Mouse (Mus musculus) stomach, embryonic 16.5 days (tissue): Measurements from ENCODE around the gene Cfap299. TPM values are rescaled to one million over a fixed set of nuclear protein-coding genes. Genes with fewer than 3 reads are reported as not detected.

ENCODE experiments used
- ATAC-seq: fragments of 200-750 bp; cut with Nextera tagmentation; 2 replicates; pipeline ENCODE4 v1.8.0; 2017; ENCODE audit warnings: moderate number of reproducible peaks, moderate TSS enrichment; ENCODE audit not compliant: insufficient read depth, low FRiP score
- H3K27ac ChIP-seq: fragments of 300-500 bp; sonication (generic); 2 replicates; pipeline ENCODE4 v1.5.1; 2014; ENCODE audit warnings: low read length
- H3K27me3 ChIP-seq: fragments of 300-500 bp; sonication (generic); 2 replicates; pipeline ENCODE4 v1.6.1; 2014; ENCODE audit warnings: low read length, control low read depth, mixed read lengths; ENCODE audit not compliant: control insufficient read depth, insufficient read depth
- H3K36me3 ChIP-seq: fragments of 300-500 bp; sonication (generic); 2 replicates; pipeline ENCODE4 v1.6.1; 2014; ENCODE audit warnings: low read length; ENCODE audit not compliant: control insufficient read depth, insufficient read depth
- H3K4me1 ChIP-seq: fragments of 300-500 bp; sonication (generic); 2 replicates; pipeline ENCODE4 v1.6.1; 2014; ENCODE audit warnings: low read length, control low read depth, mixed read lengths; ENCODE audit not compliant: control insufficient read depth, insufficient read depth
- H3K4me2 ChIP-seq: fragments of 300-500 bp; sonication (generic); 2 replicates; pipeline ENCODE4 v1.6.1; 2014; ENCODE audit warnings: low read depth, low read length, mixed read lengths
- H3K4me3 ChIP-seq: fragments of 300-500 bp; sonication (generic); replicated peaks from 2 replicates; pipeline ENCODE4 v1.5.1; 2014; ENCODE audit warnings: mild to moderate bottlenecking, low read length
- H3K9ac ChIP-seq: fragments of 300-500 bp; sonication (generic); 2 replicates; pipeline ENCODE4 v1.6.1; 2014; ENCODE audit warnings: low read length
- H3K9me3 ChIP-seq: fragments of 300-500 bp; sonication (generic); replicated peaks from 2 replicates; pipeline ENCODE4 v1.6.1; 2016; ENCODE audit warnings: low read length, control low read depth; ENCODE audit not compliant: control insufficient read depth
- WGBS: fragments of 180-500 bp; shearing (Covaris S2); extraction: QIAGEN DNeasy Blood & Tissue Kit; methylation state at CpG from one replicate; pipeline ENCODE4 v1.1.7; 2014; 5-methylcytosine and 5-hydroxymethylcytosine counted together
- polyA plus RNA-seq: library from polyadenylated mRNA; unstranded; fragments of >200 nt; fragmentation: Nextera tagmentation; extraction: Ambion mirVana; gene quantifications from 2 replicates; pipeline ENCODE4 v1.2.1, GENCODE M21; 2015

Gene Cfap299
- polyA plus RNA-seq, 1 experiment from 2014 or later = 0.32 TPM

DNA sequence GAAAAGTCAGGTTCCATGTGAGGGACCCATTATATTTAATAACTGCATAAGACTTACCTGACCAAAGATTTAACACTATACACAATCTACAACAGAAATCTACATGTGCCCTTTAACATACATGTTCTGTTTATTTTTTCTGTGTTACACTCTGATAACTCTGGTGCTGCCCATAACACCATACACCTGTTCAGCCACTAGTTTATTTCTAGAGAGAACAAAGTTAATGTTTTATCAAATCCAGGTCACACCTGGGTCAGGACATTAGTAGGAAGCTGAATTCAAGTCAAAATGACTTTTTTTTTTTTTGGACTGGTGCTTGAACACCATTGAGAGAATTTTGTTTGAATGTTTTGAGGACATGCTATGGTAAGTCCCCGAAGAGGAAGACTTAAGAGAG lies 194.7 kb downstream of the Cfap299 start:
- no peaks in the 10 kb centered on the region for H3K36me3 ChIP-seq
- no peaks in the 10 kb centered on the region for H3K27me3 ChIP-seq
- peak; percentile 68; the same call in 1 of the 2 replicates for ATAC-seq
- no peaks in the 10 kb centered on the region for H3K4me1 ChIP-seq
- H3K27ac ChIP-seq = no peak overlapping the region
- no peak overlapping the region for H3K9ac ChIP-seq
- no peak overlapping the region for H3K4me3 ChIP-seq
- no peak overlapping the region for H3K4me2 ChIP-seq
- 0 out of 2 replicates have a peak, but pooled peaks cover 5% of the 10 kb centered on the region for H3K9me3 ChIP-seq
- 76% methylated on average over 1 of the region's 1 CpGs for WGBS

DNA sequence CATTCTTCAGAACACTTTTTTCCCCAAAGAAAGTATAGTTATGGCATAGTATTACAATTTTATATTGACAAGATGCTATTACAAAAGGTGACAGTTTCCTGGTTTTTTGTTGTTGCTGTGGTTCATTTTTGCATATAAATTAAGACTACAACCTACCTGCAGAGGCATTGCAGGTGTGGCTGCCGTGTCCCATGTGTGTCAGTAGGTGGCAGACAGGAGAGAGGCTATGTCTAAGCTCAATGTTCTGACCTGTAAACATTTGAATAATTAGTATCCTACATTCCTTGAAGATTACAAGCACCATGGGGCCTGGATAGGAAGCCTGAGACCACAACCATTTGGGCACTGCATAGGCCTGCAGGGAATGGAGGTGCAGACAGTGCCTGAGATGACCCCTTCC lies 212.2 kb downstream of the Cfap299 start:
- H3K27me3 ChIP-seq = no peaks in the 10 kb centered on the region
- H3K4me1 ChIP-seq = no peaks in the 10 kb centered on the region
- ATAC-seq = no peak
- no peak overlapping the region for H3K4me2 ChIP-seq
- H3K36me3 ChIP-seq = no peaks in the 10 kb centered on the region
- WGBS = 77% methylated on average over 1 of the region's 1 CpGs
- no peak overlapping the region for H3K27ac ChIP-seq
- no peak overlapping the region for H3K9ac ChIP-seq
- no peaks in the 10 kb centered on the region for H3K9me3 ChIP-seq
- H3K4me3 ChIP-seq = no peak overlapping the region

DNA sequence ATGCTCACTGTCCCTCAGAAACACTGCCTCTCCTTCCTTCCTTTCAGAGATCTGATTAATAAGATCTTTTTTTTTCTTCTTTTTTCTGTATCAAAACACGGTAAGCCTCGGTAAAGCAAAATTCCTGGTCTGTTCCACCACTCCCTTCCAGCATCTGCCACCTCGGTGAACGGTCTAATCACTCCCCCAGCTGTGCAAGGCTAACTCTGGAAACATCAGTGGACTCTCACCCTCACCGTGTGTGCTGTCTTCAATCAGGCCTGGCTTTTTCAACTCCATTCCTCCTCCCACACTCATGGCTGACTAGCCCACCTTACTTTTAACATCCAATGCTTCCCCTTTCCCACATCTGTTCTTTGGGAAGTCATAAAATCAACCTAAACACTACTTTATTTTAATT lies 221.2 kb downstream of the Cfap299 start:
- WGBS = 32% methylated on average over 5 of the region's 5 CpGs
- H3K9ac ChIP-seq = no peak overlapping the region
- no peaks in the 10 kb centered on the region for H3K9me3 ChIP-seq
- no peaks in the 10 kb centered on the region for H3K27me3 ChIP-seq
- no peaks in the 10 kb centered on the region for H3K36me3 ChIP-seq
- H3K4me2 ChIP-seq = no peak overlapping the region
- ATAC-seq = no peak
- H3K4me3 ChIP-seq = no peak overlapping the region
- no peaks in the 10 kb centered on the region for H3K4me1 ChIP-seq
- no peak overlapping the region for H3K27ac ChIP-seq

DNA sequence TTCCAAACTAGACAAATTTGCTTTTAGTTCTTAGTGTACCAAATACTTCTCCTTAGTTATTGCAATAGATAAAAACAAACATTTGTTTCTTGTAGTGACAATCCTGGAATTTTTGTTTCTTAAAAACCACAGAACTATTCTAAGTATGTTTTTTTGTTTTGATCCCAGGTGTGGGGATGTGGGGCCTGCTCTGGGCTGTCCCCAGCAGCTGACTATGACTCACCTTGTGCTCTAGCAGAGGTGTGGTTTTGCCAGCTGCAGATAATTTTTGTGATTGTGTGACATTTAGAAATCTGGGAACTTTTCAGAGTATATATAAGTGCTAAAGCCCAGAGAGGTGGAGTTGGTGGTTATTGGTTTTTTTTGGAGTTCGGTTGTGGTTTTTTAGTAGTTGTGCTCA lies 221.8 kb downstream of the Cfap299 start:
- no peak for ATAC-seq
- no peak overlapping the region for H3K27ac ChIP-seq
- no peaks in the 10 kb centered on the region for H3K9me3 ChIP-seq
- no peaks in the 10 kb centered on the region for H3K36me3 ChIP-seq
- no peaks in the 10 kb centered on the region for H3K4me1 ChIP-seq
- no peak overlapping the region for H3K4me3 ChIP-seq
- H3K27me3 ChIP-seq = no peaks in the 10 kb centered on the region
- no peak overlapping the region for H3K9ac ChIP-seq
- no peak overlapping the region for H3K4me2 ChIP-seq
- 97% methylated on average over 1 of the region's 1 CpGs for WGBS

DNA sequence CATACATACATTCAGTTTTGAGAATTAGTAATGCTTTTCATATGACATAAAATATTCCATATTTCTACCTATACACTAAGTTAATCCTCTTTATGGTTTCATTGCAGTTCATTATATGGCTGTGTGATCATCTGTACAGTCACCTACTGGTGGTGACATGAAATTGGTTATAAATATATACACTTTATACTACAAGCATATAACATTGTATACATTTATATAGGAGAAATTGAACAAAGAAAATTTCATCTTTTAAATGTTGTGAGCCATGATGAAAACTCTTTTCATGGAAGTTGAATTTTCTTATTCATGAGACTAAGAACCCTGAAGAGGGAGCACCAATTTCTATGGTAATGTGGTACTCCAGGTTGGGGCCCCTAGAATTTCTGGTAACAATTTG lies 223.3 kb downstream of the Cfap299 start, which contains the start of gene Gm11111:
TSS of gene Gm11111 (plus strand) at position 301 of the 400 bp plus-strand sequence.
- Histone ChIP-seq H3K9ac (no peak within 1 kb of the TSS), H3K36me3 (no peaks in the 10 kb centered on the region), H3K4me2 (no peak within 1 kb of the TSS), H3K4me3 (no peak within 1 kb of the TSS), H3K27me3 (no peaks in the 10 kb centered on the region), H3K4me1 (no peaks in the 10 kb centered on the region), H3K27ac (no peak within 1 kb of the TSS), H3K9me3 (no peaks in the 10 kb centered on the region)
- no peak for ATAC-seq

DNA sequence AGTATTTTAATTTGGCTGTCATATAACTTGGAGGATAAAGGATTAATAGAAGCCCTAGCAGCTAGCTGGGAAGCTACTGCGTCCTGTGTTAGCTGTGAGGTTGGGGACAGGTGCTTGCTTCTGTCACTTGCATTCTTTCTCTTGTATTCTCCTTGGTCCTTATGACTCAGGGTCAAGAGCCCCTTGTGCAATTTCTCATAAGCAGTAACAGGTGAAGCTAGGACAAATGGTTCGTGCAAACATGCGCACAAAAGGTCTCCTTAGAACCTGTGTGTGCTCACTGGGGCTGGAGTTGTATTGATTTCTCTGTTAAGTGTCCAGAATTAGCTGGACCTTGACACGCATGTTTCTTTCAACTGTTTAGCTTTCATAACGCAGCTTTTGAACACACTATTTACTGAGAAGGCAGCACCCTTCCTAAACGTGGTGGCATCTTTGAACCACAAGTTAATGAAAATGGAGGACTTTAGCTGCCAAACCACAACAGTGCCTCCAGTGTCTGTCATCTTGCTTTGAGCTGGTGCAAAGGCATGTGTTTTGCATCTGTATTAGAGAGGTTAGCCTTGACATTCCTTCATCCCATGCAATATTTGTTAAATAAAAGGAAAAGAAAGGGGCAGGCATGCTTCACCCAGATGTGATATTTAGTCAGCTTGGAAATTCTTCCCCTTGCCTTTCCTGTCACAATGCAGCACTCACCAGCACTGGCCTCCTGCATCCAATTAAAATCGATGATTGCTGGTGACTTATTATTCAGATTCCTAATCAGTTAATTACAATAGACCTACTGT lies 223.9 kb downstream of the Cfap299 start:
- Histone ChIP-seq H3K9me3 (no peaks in the 10 kb centered on the region), H3K27ac (no peak overlapping the region), H3K36me3 (no peaks in the 10 kb centered on the region), H3K4me3 (no peak overlapping the region), H3K9ac (no peak overlapping the region), H3K27me3 (no peaks in the 10 kb centered on the region), H3K4me1 (no peaks in the 10 kb centered on the region), H3K4me2 (no peak overlapping the region)
- ATAC-seq = no peak
- WGBS = 53% methylated on average over 7 of the region's 7 CpGs

DNA sequence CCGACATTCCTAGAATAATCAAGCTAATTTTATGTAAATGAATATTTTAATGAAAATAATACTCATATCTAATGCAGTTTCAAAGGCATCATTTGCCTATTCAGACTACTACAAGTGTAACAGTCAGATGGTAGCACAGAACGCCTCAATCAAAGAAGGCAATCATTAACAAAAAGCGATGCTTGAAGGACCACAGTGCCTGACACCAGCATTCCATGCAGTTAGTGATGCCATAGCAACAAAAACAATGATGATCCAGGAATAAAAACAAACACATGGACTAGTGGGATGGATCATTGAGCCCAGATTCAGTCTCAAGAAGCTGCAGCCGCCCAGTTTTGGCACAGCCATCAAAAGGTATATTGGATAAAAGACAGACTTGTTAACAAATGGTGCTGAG lies 232.2 kb downstream of the Cfap299 start:
- no peak for ATAC-seq
- WGBS = 81% methylated on average over 4 of the region's 4 CpGs

DNA sequence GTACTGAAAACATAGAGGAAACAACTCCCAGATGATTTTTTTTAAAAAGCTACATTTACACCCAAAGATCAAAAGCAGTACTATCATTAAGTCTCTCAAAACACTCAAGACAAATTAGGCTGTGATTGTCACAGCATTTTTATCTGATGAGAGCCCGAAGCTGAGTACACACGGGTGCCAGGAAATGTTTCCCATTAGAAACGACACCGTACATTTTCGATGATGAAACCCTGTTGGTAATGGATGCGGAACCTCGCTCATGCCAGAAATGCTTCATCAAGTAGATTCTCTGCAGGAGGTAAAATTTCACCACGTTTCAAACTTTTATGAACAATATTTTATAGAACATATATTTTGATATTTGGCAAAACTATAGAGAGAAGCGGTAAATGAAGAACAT lies 233.7 kb downstream of the Cfap299 start:
- H3K4me3 ChIP-seq = no peak overlapping the region
- H3K27ac ChIP-seq = no peak overlapping the region
- WGBS = 62% methylated on average over 9 of the region's 9 CpGs
- no peak overlapping the region for H3K4me2 ChIP-seq
- H3K27me3 ChIP-seq = no peaks in the 10 kb centered on the region
- no peak for ATAC-seq
- no peaks in the 10 kb centered on the region for H3K36me3 ChIP-seq
- no peaks in the 10 kb centered on the region for H3K4me1 ChIP-seq
- H3K9me3 ChIP-seq = no peaks in the 10 kb centered on the region
- H3K9ac ChIP-seq = no peak overlapping the region

More for the DNA sequence above, 232.2 kb downstream of the Cfap299 start:
- Histone ChIP-seq H3K27me3 (no peaks in the 10 kb centered on the region), H3K9ac (no peak overlapping the region), H3K4me3 (no peak overlapping the region), H3K36me3 (no peaks in the 10 kb centered on the region), H3K9me3 (no peaks in the 10 kb centered on the region), H3K27ac (no peak overlapping the region), H3K4me2 (no peak overlapping the region), H3K4me1 (no peaks in the 10 kb centered on the region)

DNA sequence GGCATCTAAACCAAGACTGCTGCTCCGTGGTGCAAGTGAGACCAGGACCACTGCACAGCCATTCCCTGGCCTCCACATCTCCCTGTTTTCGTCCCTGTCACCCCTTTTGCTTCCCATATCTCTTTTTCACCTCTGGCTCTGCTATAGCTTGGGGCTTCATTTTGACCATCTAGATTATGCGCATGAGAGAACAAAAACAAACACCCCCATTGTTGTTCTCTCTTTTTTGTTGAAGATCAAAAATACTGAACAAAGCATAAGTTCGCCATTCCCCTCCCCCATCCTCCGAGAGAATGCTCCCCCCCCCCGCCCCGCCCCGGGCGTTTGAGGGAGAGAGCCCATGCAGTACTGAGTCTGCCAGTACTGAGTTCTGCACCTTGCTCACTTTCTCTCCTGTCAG lies 234.7 kb downstream of the Cfap299 start:
- H3K27me3 ChIP-seq = no peaks in the 10 kb centered on the region
- H3K36me3 ChIP-seq = no peaks in the 10 kb centered on the region
- no peak overlapping the region for H3K27ac ChIP-seq
- no peaks in the 10 kb centered on the region for H3K4me1 ChIP-seq
- 73% methylated on average over 9 of the region's 9 CpGs for WGBS
- no peak overlapping the region for H3K4me3 ChIP-seq
- H3K9me3 ChIP-seq = no peaks in the 10 kb centered on the region
- ATAC-seq = no peak
- H3K9ac ChIP-seq = no peak overlapping the region
- no peak overlapping the region for H3K4me2 ChIP-seq
